Mouse (Mus musculus) megakaryocyte-erythroid progenitor cell, adult 5 weeks (primary cell): Measurements from ENCODE around the gene Obox8. TPM values are rescaled to one million over a fixed set of nuclear protein-coding genes. Genes with fewer than 3 reads are reported as not detected.

Experiments
- polyA plus RNA-seq: library from polyadenylated mRNA; stranded (reverse); fragments of >175 nt; gene quantifications from 2 replicates; pipeline ENCODE4 v1.2.3, GENCODE M21; 2012

The Obox8 gene
- polyA plus RNA-seq: 0.08 TPM in 1 of 2 replicates, not detected in the other

GRCm38 (mm10) chr7:14333457-14333856 is at the start of gene Obox8:
Obox8 (minus strand) TSS chr7:14333557.

Other genes starting within 250 kb of the Obox8 start
- not detected in 2 replicates for gene Sult2a3, start 210.5 kb downstream of the Obox8 start, polyA plus RNA-seq
- not detected in 2 replicates for gene Sult2a6, start 78.7 kb downstream of the Obox8 start, polyA plus RNA-seq
- gene Sult2a8, start 113.2 kb upstream of the Obox8 start, polyA plus RNA-seq: 0.13 TPM in 1 of 2 replicates, not detected in the other
- gene Sult2a7, start 160.7 kb upstream of the Obox8 start, polyA plus RNA-seq: not detected in 2 replicates
- gene Vmn1r90, start 229.9 kb upstream of the Obox8 start, polyA plus RNA-seq: not detected in 2 replicates